Mouse (Mus musculus) lung, adult 18-20 months (tissue): ENCODE results near the gene Atp6v1d.
A peak's percentile ranks its signal among the peaks of the same experiment; 100 is the strongest.

Experiments used
- DNase-seq, 2 experiments: peaks; one replicate each; pipeline ENCODE4 v3.0.0; 2022; ENCODE audit warnings: mixed read lengths in 2 of 2

Atp6v1d gene

DNA sequence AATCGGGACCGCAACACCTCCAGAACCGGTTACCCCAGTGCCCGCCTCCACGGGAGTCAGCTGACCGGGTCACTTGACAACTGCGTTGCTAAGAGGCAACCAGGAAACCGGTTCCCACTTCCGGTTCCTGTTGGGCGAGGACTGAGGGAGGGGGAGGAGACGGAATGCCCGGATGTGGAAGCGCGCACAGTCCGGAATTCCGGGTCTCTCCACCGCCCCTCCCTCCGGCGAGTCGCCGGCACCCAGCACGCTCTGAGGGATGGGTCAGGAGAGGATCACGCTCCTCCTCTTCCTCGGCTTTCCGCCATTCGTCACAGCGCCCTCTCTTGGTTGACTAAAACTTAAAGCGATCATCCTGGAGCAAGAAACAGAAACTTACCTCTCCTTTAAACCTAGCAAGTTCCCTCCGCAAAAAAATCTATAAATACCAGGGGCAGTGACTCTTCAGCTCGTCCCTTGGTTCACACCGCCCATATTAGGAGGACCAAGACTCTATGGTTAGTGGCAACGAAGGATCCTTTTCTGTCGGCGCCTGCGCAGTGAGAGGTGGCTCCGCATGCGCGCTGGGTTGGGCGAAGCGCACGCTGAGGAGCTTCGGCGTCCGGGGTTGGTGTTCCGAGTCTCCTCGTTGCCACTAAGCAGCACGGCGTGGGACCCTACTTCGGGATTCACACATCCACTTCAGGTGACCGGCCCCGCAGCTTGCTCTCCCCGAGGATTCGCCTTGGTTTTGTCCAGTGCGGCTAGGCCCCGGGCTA lies at the start of gene Atp6v1d, which contains the start of gene Eif2s1:
Gene Atp6v1d (minus strand): TSS at position 143 of the 758 bp plus-strand sequence.
Gene Eif2s1 (plus strand): TSS at position 324 of the 758 bp plus-strand sequence.
- peak; percentile 99 to 100 for DNase-seq

DNA sequence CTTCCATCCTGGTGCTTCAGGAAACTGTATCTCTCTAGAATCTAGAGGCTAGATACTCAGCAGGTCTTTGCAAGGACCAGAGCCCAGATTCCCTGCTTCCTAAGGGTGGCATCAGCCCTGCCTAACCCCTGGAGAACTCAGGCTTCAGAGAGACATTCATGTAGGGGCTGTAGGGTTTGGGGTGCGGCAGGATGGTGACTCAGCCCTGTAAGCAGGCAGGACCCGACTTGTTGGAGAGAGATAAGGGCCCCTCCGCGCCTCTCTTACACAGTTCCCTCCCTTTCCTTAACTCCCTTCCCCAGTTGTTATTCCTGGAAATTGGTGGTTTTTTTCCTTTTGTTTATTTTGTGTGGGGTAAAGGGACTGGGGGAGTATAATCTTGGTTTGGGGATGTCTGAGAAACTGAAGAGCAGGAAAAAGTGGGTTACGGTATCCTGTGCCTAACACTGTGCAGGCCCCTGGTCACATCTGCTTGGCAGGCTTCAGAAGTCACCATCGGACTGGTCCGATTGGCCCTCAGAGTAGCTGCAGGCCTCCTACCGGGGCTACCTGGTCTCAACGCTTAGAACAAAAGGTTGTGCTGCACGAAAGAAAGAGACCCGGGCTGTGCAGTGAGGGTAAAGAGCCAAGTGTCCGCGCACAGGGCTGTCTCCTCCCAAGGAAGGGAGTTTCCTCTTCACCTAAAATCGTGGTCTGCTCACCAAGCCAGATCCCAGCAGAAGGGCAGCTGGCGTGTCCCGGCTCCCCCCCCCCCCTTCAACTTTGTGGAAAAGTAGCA lies 49.4 kb upstream of the Atp6v1d start:
- no peak for DNase-seq

DNA sequence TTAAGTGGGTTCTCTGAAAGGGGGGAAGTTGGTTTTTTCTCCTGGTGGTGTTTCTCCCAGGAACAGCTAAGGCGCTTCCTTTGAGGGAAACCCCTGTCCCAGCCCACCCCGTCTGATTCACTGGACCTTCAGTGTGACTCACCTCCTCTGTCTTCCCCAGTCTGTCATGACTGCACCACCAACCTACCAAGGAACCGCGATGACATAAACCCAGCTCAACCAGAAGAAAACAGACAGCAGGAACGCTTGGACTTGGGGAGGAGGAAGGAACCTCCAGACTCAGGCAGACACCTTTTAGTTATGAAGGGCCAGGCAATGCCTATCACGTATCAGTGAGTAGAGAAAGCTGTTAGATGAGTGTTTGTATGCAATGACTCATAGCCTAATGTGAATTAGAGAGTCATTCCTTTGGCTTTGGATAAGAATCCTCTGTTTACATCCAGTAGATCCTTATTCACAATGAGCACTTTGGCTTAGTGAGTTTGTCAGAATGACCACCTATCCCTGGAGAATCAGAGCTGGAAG lies 46.7 kb upstream of the Atp6v1d start:
- DNase-seq: no peak

DNA sequence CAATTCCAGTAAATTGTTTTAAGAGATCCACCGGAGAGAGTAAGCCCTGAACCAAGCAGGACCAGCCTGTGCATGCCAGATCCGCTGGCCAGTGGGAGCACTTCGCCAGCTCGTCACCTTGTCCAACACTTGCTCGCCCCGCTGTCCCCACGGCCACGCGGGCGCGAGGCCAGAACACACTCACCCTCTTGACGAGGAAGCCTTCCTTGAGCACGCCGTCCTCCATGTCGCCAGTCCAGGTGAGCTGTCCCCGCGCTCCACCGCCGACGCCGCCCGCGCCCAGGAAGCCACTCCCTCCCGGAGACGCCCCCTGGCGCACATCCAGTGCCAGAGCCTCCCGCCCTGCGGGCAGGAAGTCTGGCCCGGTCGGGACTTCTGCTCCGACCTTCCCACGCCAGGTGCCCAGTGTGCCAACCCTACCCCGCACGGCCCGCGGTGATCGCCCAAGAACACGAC lies 45.3 kb upstream of the Atp6v1d start, which contains the start of gene Plek2:
Gene Plek2 (minus strand): TSS at position 258 of the 456 bp plus-strand sequence.
- DNase-seq: peak; percentile 84 to 91

DNA sequence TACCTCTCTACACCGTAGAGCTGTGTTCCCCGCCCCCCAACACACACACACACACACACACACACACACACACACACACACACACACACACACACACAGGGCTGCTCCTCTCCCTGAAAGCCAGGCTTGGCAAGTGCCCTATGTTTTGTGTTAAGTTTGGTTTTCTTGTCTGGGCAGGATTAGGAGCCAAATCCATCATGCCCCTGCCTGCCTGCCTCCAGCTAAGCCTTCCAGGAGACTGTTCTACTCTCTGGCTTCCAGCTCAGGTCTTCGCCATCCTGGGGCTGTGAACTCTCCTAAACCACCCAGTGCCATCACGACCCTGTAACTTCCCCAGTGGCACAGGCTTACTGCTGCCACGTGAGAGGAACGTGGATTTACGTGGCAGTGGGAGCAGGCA lies 43.1 kb upstream of the Atp6v1d start:
- DNase-seq: no peak

GRCm38 (mm10) chr12:78903313-78903712 lies 41.9 kb upstream of the Atp6v1d start:
- DNase-seq: no peak

- DNase-seq: no peak
Observed at GRCm38 (mm10) chr12:78901467-78901866, 40.0 kb upstream of the Atp6v1d start.

- DNase-seq: no peak
Observed at GRCm38 (mm10) chr12:78897861-78898260, 36.4 kb upstream of the Atp6v1d start.

- DNase-seq: no peak
Observed at GRCm38 (mm10) chr12:78891149-78891548, 29.7 kb upstream of the Atp6v1d start.

GRCm38 (mm10) chr12:78890062-78890461 lies 28.6 kb upstream of the Atp6v1d start:
- DNase-seq: no peak

GRCm38 (mm10) chr12:78874581-78874980 lies 13.1 kb upstream of the Atp6v1d start:
- DNase-seq: no peak

- DNase-seq: no peak
Observed at GRCm38 (mm10) chr12:78868115-78868514, 6.7 kb upstream of the Atp6v1d start.

- DNase-seq: peak in 1 of 2 experiments; percentile 7
Observed at GRCm38 (mm10) chr12:78865434-78865833, 4.0 kb upstream of the Atp6v1d start.

DNA sequence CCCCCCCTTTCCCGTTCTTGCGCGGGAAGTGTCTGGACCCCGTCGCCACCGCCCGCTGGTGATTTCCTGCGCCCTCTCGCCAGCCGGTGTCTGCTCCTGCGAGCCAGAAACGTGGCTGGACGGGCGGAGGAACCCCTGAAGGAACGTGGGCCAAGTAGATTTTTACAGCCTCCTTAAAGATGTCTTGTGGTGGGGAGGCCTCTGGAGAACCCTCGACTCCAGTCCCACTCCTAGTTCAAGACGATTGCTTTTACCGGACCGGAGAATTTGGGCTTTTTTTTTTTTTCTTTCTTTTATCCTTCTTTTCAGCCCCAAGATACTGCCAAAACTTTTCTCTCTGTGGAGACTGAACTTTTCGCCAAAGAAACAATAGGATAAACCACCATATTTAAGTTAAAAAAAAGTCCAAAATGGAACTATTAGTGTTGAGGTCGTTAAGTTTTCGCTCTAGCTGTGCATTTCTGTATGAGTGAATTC lies 854 bp upstream of the Atp6v1d start:
- DNase-seq: no peak

- no peak for DNase-seq
Observed at GRCm38 (mm10) chr12:78860921-78861495, 430 bp downstream of the Atp6v1d start.

GRCm38 (mm10) chr12:78848246-78848645 lies 13.2 kb downstream of the Atp6v1d start:
- peak in 1 of 2 experiments; percentile 20 for DNase-seq

- no peak for DNase-seq
Observed at GRCm38 (mm10) chr12:78842429-78842828, 19.0 kb downstream of the Atp6v1d start.

DNA sequence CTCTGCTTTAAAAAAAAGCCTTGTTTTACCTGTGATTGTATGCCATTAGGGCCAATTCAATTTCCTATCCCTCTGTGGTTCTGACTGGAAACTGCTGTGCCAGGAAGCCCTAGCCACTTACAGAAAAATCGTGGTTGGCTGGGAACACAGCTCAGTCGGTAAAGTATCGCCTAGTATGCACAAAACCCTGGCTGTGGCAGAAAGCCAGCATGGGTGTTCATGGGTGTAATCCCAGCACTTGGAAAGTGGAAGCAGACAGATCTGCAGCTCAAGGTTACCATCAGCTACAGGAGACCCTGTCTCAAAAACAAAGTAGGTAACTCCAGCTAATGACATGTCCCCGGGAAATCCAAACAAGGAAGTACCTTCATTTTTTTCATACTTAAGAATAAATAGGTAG lies 21.5 kb downstream of the Atp6v1d start:
- no peak for DNase-seq

GRCm38 (mm10) chr12:78834496-78834895 lies 26.9 kb downstream of the Atp6v1d start:
- DNase-seq: no peak

GRCm38 (mm10) chr12:78814437-78814836 lies 47.0 kb downstream of the Atp6v1d start:
- DNase-seq: peak in 1 of 2 experiments; percentile 3

GRCm38 (mm10) chr12:78801836-78802235 lies 59.6 kb downstream of the Atp6v1d start:
- DNase-seq: no peak

DNA sequence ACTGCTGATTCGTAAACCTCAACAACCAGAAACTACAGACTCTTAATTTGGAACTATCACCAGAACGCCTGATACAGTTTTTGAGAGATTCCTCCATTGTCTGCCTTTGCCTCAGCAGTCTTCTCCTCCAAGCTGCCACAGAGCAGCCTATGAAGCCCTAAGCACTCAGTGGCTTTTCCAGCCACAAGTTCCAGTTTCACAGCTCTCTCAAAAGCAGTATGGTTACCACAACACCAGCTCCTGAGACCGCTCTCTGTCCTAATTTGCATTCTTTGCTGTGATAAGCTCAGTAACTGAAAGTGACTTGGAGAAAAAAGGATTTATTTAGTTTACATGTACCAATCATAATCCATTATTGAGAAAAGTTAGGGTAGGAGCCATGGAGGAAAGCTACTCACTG lies 61.4 kb downstream of the Atp6v1d start:
- no peak for DNase-seq

DNA sequence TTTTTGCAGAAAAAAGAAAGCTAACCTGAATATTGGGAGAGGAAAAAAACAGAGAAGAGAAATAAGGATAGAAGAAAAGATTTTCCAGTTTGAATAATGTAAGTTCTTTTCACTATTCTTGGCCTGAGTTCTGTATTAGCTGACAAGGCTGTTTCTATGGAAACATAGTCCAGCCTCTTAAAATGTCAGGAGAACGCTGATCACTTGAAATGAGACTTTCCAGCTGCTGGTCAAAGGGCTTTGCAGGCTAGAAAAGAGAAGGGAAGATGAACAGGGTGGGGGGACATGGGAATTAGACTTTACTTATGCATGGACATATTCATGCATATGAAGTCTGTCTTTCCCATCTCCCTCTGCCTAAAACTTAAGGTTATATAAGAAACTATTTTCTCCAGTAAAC lies 67.2 kb downstream of the Atp6v1d start:
- no peak for DNase-seq
